Mouse (Mus musculus): ENCODE results near the gene Sema6b. TPM values are rescaled to one million over a fixed set of nuclear protein-coding genes. Genes with fewer than 3 reads are reported as not detected.
"Not testable (repeated sequence)": the region's sequence is repeated elsewhere in the genome, so short reads cannot be mapped to it uniquely, and the experiment has no call there.

Sema6b gene
- total RNA-seq, 2 experiments from 2014 or later: 141 to 143 TPM

DNA sequence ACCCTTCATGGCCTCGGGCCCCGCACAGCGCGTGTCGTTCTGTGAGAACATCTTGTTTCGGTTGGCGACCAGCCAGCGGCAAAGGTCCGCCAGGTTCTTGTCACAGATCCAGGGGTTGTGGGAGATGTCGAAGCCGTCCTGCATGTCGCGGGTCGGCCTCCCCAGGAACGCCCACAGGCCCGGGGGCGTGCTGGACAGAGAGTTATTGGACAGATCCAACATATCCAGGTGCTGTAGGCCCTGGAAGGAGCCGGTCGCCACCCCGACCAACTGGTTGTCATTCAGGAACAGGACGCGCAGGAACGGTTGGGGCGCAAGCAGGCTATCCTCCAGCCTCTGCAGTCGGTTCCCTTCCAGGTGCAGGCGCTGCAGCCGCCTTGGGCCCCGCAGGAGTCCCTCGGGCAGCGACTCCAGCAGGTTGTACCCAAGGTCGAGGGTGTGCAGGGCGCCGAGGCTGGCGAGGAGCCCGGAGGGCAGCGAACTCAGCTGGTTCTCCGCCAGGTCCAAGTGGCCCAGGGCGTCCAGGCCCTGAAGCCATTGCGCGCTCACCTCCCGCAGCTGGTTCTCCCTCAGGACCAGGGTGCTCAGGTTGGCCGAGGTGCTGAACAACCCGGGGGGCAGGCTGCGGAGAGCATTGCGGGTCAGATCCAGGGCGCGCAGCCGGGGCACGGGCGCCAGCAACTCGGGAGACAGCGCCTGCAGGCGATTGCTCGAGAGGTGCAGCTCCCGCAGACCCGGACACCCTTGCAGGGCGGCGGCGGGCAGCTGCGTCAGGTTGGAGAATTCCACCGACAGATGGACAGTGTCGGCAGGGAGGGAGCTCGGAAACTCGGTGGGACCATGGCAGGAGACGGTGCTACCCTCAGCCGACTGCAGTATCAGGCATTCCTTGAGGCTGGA, 19.9 kb downstream of the Sema6b start:
- no peak for DNase-seq (ENCODE audit: extremely low spot score in 1 of 2, low spot score in 1 of 2)

DNA sequence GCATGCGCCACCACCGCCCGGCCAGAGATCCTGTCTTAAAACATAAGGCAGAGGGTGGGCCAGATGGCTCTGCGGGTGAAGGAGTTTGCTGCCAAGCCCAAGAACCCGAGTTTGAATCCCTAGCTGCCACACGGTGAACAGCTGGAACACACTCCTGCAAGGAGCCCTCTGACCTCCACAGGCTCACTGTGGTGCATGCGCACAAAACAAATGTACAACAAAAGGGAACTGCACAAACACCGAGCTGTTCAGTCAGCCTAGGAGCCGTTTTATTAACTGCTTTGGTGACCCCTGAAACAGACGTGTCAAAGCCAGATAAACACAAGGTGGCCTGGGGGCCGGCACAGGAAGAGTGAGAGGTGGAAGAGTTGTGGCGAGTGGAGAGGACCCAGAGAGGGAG, 20.7 kb downstream of the Sema6b start:
- no peak for DNase-seq (ENCODE audit: extremely low spot score in 1 of 2, low spot score in 1 of 2)

DNA sequence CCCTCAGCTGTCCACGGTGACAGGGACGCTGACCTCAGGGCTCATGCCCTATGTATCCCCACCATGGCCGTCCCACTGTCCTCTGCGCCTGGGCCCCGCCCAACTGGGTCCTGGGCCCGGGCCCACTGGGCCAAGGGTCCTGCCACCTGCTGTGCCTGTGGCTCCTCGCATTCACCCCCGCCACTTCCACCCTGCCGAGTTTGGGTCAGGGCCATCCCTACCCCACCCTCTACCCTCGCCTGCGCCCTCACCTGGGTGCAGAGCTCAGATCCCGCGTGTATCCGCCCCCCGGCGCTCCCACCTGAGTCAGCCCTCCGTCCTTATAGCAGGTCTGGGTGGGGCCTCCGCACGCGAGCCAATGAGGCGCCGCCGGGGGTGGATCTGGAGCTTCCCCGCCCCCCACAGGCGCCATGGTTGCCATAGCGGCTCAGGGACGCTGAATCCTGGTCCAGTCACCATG, 22.9 kb downstream of the Sema6b start, which contains the start of gene Plin5:
Gene Plin5, minus strand, starts transcription at position 346 of the 460 bp plus-strand sequence.
- DNase-seq (ENCODE audit: extremely low spot score in 1 of 2, low spot score in 1 of 2): peak in 1 of 2 experiments; percentile 56

DNA sequence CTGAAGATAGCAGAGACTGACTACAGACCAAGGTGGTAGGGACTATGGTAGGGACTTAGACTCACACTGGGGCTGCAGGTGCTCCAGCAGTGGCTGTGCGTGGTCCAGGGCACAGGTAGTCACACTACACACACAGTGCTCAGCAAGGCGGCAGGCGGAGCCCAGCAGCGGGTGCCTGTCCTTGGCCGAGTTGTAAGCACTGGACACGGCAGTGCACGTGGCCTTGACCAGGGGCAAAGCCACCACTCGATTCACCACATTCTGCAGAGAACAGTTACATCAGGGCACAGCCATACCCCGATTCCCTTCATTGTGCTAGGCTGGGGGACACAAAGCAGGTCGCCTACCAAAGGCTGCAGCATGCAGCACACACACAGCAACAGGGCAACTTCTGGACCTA, 23.9 kb downstream of the Sema6b start:
- DNase-seq (ENCODE audit: extremely low spot score in 1 of 2, low spot score in 1 of 2): no peak

DNA sequence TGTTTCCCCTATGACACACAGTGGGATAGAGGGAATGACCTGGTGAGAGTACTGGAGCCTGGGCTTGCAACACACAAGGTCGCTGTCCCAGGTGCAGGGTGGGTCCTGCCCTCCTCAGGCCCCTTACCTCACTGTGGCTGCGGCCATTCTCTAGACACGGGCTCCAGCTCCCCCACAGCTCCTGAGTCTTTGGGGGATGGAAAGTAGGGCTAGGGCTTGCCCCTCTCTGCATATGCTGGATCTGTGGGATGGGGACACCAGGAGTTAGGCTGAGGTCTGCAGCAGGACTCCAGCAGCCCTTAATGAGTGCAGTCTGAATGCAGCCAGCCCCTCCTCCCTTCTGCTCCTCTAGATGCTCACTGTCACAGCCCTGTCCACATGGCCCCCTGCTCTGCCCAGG, 27.4 kb downstream of the Sema6b start:
- DNase-seq (ENCODE audit: extremely low spot score in 1 of 2, low spot score in 1 of 2): no peak

DNA sequence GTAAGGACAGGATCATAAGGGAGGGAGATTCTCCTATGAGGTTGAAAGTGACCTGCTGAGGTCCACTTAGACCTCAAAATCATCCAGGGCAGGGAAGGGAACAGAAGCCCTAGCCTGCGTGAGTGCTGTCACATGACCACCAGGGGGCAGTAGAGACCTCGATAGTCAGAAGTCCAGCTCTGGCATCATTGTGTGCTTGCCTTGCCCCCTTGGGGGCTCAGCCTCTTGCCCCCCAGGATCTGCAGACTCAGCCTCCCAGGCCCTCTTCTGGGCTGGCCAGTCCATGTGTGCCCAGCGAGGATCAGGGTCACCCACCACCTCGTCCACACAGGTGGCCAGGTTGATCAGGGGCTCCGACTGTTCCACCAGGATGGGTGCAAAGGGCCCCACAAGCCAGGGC, 28.3 kb downstream of the Sema6b start:
- peak in 1 of 2 experiments; percentile 69 for DNase-seq (ENCODE audit: extremely low spot score in 1 of 2, low spot score in 1 of 2)

DNA sequence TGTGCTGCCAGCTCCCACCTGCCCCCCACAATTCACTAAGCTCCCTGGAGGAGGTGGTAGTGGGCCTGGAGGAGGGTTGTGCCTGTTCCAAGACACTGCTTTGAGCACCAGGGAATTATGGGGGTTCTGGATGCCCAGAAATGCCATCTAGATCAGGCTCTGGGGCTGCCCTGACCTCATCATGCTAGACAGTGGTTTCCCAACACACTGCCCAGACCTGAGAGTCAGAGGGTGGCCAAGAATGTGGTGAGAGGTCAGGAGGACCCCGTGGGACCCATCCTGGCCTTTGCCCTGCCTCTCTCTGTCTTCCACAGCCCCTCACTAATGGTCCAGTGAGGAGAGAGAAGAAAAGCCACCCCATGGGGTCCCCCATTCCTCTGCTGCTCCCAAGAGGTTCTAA, 29.1 kb downstream of the Sema6b start:
- no peak for DNase-seq (ENCODE audit: extremely low spot score in 1 of 2, low spot score in 1 of 2)

DNA sequence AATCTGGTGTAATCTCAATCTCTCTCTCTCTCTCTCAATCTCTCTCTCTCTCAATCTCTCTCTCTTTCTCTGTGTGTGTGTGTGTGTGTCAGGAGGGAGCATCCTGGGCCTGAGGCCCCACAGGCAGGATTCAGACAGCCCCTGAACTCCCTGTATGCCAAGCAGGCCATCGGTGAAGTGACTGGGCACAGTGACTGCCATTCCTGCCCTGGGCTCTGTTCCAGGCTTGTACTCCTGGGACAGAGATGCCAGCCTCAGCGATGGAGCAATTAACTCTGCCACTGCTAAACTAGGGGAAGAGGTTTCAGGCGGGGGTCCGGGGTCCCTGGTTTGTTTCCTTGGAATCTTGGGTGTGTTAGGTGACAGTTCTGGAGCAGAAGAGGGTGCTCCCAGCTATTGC, 29.6 kb downstream of the Sema6b start:
- DNase-seq (ENCODE audit: extremely low spot score in 1 of 2, low spot score in 1 of 2): no peak

DNA sequence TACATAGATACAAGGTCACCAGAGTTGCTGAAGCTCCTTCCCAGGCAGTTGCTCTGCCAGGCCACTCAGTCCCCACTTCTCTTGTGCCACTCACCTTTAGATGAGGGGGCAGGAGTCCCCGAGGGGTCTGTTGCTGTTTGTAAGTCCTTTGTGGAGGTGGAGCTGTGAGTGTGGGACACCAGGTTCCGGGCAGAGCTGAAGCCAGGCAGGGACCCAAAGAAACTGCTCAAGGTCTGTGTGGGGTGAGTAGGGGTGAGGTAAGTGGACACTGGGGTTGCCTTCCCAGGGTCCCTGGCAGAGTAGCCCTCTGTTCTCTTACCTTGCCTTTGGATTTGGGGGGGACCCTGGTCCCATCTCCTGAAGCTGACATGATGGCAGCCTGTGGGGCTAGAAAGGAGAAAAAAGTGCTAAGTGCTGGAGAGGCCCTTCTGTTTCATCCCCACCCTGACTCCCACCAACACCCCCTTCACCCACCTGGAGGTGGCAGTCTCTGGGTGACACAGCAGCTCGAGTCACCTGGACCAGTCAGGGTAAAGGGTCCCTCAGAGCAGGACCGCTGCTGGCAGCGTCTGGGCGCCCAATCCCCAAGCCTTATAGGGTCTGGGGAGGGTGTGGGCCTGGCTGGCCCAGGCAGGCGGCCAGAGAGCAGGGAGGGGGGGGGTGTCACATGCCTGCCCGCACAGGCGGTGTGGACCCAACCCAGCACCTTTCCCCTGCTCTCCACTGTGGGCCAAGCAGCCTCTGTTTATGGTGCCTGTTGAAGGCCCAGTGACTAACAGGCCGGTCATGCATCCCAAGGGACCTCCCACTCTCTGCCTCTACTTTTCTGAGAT, 30.7 kb downstream of the Sema6b start, which contains the start of gene Plin4:
Gene Plin4, minus strand, starts transcription at position 585 of the 833 bp plus-strand sequence.
- DNase-seq (ENCODE audit: extremely low spot score in 1 of 2, low spot score in 1 of 2): no peak

DNA sequence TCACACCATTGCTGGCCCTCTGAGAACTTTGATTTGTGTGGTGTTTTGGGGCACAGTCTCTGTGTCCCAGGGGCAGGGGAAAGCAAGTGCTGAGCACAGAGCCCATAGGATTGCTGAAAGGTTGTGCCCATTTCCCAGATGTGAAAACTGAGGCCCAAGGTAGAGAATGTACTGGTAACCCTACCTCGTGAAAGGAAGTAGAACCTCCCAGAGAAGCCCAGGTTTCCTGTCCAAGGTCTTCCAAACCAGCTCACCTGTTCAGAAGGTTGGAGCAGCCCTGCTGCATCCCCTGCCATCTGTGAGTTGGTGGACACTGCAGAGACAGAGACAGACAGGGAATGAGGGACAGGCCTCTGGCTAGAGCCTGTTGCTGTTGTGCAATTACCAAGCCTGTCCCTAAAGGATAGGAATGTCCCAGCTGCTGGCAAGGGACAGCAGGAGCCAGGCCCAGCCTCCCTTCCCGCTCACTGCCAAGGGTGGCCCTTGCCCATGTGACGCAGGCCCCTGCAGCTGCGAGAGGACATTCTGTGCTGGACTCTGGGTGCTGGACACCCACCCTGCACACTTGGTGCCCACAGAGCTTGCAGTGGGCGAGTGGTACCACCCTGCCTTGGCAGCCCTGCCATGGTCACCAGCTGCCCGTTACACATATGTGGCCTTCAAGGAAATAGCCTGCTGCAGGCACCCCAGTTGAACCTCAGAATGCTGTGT, 31.7 kb downstream of the Sema6b start:
- no peak for DNase-seq (ENCODE audit: extremely low spot score in 1 of 2, low spot score in 1 of 2)

DNA sequence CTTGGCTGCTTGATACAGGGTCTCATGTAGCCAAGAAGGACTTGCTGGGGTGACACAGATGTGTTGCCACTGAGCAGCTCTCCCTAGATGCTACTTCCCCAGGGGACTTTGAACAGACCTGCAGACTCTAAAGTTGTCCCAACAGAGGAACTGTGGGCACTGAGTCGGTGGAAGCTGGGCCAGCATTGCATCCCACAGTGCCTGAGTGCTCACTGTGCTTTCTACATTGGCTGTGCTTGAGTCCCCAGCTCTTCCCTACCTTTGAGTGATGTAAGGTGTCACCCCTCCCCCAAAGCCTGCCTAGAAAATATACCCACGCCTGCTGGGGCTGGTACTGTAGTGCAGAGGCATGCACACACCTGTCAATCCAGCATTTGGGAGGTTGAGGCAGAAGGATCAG, 32.4 kb downstream of the Sema6b start:
- no peak for DNase-seq (ENCODE audit: extremely low spot score in 1 of 2, low spot score in 1 of 2)

DNA sequence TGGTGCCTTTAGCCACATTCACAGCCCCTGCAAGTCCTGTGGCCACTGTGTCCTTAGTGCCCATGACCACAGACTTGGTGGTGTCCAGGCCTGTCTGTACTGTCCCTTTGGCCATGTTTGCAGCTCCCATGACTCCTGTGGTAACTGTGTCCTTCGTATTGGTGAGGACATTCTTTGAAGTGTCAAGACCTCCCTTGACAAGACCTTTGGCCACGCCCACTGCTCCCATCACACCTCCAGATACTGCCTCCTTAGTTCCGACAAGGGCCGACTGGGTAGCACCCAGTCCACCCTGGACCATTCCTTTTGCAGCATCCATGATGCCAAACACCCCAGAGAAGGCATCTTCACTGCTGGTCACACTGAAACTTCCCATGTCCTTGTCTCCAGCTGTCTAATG, 33.2 kb downstream of the Sema6b start:
- DNase-seq (ENCODE audit: extremely low spot score in 1 of 2, low spot score in 1 of 2): no peak

DNA sequence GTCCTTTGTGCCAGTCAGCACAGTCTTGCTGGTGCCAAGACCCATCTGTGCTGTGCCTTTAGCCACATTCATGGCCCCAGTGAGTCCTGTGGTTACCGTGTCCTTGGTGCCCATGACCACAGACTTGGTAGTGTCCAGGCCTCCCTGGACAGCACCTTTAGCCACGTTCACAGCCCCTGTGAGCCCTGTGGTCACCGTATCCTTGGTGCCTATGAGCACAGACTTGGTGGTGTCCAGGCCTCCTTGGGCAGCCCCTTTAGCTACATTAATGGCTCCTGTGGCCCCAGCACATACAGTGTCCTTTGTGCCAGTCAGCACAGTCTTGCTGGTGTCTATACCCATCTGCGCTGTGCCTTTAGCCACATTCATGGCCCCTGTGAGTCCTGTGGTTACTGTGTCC, 33.7 kb downstream of the Sema6b start:
- DNase-seq (ENCODE audit: extremely low spot score in 1 of 2, low spot score in 1 of 2): not testable (repeated sequence)

DNA sequence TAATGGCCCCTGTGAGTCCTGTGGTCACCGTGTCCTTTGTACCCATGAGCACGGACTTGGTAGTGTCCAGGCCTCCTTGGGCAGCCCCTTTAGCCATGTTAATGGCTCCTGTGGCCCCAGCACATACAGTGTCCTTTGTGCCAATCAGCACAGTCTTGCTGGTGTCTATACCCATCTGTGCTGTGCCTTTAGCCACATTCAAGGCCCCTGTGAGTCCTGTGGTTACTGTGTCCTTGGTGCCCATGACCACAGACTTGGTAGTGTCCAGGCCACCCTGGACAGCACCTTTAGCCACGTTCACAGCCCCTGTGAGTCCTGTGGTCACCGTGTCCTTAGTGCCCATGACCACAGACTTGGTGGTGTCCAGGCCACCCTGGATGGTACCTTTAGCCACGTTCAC, 35.3 kb downstream of the Sema6b start:
- DNase-seq (ENCODE audit: extremely low spot score in 1 of 2, low spot score in 1 of 2): not testable (repeated sequence)

DNA sequence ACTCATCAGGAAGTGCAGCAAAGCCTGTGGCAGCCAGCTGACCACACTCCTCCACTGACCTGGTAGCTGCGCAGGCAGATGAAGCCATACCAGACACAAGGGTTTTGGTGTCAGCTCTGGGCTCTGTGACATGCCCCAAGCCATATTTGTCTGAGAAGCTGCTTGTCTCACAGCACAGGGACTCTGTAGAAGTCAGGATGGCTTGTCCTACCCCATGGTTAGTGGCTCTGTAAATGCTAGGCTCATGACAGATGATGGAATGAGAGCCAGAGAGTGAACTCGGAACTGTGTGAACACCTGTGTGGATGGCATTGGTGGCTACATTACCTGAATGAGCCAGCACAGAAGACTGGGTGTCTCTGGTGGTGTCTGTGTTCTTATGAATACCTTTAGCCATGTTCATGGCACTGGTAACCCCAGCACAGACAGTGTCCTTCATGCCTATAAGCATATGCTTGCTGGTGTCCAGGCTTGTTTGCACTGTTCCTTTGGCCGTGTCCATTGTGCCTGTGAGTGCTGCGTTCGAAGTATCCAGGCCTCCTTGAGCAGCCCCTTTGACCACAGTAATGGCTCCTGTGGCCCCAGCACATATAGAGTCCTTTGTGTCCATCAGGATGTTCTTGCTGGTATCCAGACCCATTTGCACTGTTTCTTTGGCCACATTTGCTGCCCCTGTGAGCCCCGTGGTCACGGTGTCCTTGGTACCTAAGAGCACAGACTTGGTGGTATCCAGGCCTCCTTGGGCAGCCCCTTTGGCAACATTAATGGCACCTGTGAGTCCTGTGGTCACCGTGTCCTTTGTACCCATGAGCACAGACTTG, 36.5 kb downstream of the Sema6b start:
- no peak for DNase-seq (ENCODE audit: extremely low spot score in 1 of 2, low spot score in 1 of 2)

DNA sequence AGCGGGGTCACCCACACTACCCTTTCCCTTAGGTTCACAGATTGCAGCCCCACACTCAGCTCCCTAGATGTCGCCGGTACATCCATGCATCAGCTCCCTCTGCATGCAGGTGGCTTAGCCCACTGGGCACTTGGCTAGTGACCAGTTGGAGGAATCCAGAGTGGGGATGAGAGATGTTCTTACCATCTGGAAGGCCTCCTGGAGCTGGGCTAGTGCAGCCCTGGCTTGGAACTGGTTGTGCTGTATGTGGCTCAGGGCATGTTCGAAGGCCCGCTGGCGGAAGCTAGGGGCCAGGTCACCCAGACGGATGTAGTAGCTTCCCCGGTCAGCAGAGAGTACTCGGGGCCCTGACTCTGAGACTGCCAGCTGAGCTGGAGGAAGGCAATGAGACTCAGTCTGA, 37.2 kb downstream of the Sema6b start:
- DNase-seq (ENCODE audit: extremely low spot score in 1 of 2, low spot score in 1 of 2): no peak

DNA sequence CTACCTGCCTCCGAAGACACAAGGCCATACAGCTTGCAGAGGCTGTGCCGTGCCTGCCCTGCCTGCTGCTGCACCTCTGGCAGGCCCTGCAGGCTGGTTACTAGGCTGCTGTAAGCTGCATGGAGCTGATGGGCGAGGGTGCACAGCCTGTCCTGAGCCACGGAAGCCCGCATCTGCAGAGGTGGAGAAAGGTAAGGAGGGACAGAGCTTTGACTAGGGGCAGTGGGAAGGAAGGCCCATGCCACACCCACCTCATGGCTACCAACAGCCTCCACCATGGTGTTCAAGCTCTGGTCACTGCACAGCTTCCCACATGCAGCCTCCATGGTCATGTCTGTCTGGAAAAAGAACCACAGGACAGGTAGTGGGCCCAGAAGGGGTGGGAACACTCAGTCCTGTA, 38.0 kb downstream of the Sema6b start:
- DNase-seq (ENCODE audit: extremely low spot score in 1 of 2, low spot score in 1 of 2): no peak

DNA sequence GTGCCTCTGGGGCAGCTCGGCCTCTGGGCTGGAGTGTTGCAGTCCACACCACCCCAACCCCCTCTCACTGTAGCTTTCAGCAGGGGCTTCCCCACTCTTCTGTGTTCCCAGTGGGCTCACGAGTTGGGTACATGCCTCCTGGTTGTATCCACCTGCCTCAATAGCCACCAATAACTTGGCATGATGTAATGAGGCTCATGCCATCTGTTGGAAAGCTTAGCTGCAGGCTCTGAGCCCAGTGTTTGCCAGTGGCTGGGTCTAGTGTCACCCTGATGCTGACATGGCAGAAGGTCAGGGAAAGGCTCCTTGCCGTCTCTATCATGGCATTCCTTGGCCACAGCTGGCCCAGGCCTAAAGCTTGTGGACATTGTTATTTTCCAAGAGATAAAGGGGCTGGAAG, 39.3 kb downstream of the Sema6b start:
- DNase-seq (ENCODE audit: extremely low spot score in 1 of 2, low spot score in 1 of 2): no peak

DNA sequence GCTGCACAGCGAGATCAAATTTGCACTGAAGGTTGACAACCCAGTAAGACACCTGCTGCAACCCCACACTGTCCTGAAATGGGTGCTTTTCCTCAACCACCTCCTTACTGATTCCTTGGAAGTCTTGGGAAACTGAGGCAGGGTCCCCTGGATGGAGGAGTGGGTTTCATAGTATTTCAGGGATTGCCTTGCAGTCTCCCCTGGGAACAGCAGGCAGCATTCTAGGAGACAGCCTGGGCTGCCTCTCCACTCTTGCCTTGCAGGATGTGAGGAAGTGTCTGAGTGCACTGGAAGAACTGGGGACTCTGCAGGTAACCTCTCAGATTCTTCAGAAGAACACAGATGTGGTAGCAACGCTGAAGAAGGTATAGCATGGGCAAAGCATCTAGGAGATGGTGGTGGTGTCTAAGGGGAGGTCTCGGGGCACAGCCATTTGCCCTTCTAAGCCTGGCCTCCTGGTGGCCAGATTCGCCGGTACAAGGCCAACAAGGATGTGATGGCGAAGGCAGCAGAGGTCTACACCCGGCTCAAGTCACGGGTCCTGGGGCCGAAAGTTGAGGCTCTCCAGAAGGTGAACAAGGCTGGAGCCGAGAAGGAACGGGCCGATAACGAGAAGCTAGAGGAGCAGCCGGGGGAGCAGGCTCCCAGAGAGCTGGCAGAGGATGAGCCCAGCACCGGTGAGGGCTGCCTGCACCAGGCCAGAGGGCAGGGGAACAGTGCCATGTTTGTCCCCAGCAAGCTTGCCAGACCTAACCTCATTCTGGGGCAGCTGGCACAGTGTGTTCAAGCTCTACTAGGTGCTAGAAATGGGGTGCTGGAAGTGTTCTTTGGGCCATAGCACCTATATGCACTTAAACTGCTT, 41.2 kb downstream of the Sema6b start:
- no peak for DNase-seq (ENCODE audit: extremely low spot score in 1 of 2, low spot score in 1 of 2)
